Mouse (Mus musculus): Measurements from ENCODE around the gene Tbc1d2b.

The Tbc1d2b gene

GRCm38 (mm10) chr9:90242291-90242690 lies 28.3 kb downstream of the Tbc1d2b start:
- CTCF ChIA-PET, result no interaction called here

DNA sequence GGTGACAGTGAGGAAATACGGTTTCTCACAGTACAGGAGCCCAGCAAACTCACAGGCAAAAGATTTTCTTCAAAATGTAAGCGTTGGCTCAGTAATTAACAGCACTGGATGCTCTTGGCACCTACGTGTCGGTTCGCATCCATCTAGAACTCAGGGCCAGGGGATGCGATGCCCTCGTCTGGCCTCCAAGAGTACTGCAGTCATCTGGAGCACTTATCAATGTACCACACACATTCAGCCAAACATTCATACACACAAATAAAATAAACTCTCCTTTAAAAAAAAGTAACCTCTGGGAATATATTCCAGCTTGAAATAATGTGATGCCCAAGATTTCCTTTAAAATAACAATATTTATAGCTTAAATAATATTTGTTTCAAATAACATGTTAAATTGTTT lies 29.0 kb downstream of the Tbc1d2b start:
- CTCF ChIA-PET, result no interaction called here

DNA sequence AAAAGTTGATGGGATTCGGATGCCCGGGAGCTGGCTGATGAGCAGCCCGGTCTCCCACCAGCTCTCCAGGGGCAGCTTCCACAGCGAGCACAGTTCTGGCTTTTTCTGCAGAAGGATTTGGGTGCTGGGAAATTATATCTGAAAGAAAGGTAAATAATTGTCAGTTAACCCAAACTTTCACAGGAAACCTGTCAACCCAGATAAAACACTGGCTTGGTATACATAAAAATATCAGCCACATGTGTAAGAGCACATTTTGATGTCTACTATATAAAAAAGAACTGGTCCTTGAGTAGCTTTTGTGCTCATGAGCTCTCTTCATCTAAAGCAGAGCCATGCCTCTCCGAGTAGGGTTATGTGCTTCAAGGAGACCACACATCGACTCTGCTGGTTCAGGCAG lies 29.6 kb downstream of the Tbc1d2b start:
- CTCF ChIA-PET, result no interaction called here

- CTCF ChIA-PET, result no interaction called here
These were observed 30.0 kb downstream of the Tbc1d2b start for GRCm38 (mm10) chr9:90240560-90240959.

DNA sequence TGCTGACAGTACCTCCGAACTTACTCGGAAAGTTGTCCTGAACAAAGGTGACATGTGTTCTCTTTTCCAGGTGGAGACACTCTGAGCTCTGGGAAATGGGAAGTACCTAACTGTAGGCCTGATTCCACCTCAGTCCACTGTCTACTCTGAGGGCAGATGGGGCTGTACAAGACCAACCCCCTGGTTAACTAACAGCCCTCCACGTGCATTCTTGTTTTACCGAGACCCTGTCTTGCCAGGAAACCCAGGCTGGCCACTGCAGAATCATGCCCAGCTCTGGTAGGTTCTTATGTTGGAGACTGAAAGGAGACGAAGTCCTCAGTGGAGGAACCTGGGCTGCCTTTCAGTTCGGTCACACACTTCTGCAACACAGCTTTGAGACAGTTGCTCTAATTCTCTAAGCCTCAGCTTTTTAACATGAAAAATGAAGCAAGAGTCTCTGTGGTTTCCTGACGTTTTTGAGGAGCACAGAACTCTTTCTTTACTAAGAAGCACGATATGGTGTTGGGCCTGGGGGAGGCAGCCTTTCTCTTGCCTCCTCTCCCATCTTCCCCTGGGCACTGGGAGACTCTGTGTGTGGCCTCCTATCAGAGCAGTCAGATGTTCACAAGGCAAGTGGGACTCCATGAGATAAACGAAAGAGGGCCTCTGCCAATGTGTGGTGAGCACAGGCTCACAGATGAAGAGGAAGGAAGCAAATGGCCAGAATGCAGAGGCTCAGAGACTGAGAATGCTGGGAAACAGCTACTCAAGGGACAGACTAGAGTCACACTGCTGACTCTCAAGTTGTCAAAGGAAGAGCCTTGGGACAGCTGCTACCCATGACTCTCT lies 33.2 kb downstream of the Tbc1d2b start:
- CTCF ChIA-PET, result no interaction called here

- CTCF ChIA-PET, result no interaction called here
These were observed 33.8 kb downstream of the Tbc1d2b start for GRCm38 (mm10) chr9:90236817-90237216.

GRCm38 (mm10) chr9:90235258-90235882 lies 35.2 kb downstream of the Tbc1d2b start:
- CTCF ChIA-PET, result no interaction called here

- CTCF ChIA-PET, result no interaction called here
These were observed 35.8 kb downstream of the Tbc1d2b start for GRCm38 (mm10) chr9:90234786-90235185.

DNA sequence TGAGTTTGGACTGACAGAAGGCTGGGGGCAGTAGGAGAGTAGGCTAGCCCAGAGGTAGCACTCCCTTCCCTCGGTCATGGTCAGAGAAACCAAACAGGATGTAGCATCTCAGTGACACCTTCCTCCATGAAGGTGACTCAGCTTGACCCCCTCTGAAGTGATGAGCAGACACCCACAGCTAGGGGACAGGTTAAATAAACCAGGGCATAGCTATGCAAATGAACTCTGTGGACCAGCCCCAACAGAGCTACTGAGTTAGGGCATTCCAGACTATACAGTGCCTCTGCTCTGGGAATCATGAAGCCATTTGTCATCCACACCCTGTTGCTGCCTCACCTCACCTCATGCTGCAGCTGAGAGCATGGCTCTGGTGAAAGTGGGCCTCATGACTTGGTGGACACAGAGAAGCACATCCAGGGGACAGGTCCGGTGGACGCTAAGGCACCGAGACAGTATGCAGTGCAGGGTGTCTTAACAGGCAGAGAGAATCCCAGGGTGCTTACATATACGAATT lies 36.6 kb downstream of the Tbc1d2b start:
- CTCF ChIA-PET, result no interaction called here

DNA sequence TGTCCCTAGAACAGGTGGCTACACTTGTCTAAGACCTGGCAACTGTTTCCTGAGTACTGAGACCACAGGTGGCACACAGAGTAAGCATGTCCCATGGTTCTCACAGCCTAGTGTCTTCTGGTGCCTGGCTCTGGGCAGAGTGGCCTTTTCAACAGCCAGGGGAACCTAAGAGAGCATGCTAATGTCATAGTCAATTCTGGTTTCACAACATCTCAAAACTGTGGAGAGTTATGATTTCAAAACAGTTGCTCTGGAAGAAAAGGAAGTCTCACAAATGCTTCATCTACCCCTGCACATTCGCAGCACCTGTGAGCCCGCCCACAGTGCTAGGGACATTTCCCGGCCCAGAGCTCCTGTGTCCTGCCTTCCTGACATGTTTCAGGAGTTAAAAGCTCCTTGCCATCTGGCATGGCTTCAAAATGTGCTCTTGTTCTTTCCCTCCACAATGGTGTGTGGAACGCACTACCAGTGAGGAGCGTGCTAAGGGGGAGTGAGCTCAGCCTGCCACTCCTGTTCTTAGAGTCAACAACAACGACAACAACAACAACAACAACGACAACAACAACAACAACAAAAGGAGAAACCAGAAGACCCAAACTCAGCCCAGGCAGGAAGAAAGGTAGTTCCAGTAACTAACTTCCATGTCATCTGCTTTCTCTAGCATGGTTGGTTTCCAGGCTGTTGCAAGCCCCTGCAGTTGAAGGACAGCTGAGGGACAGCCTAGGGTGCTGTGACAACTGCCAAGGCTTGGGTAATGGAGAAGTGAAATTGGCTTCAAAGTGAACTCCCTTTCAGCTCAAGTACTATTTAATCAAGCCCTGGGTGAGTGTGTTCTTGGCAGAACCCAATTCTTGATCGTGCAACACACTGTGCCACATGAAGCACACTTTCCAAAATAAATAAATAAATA lies 37.6 kb downstream of the Tbc1d2b start:
- CTCF ChIA-PET, result no interaction called here

- CTCF ChIA-PET, result no interaction called here
These were observed 43.4 kb downstream of the Tbc1d2b start for GRCm38 (mm10) chr9:90227171-90227570.

DNA sequence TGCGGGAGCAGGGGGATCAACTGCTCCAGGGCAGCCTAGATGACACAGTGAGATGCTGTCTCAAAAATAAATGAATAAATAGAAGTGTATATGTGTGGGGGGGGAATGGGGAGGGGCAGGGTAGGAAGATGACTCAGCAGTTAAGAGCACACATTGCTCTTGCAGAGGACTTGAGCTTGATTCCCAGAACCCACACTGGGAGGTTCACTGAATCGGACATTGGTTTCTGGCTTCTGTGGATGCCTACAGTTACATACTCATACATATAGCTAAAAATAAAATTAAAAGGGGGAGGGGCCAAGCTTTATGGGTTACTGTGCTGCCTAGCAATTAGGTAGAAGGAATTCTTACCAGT lies 43.9 kb downstream of the Tbc1d2b start:
- CTCF ChIA-PET, result no interaction called here

- CTCF ChIA-PET, result no interaction called here
These were observed 44.4 kb downstream of the Tbc1d2b start for GRCm38 (mm10) chr9:90226081-90226741.

GRCm38 (mm10) chr9:90222275-90222674 lies 48.3 kb downstream of the Tbc1d2b start:
- CTCF ChIA-PET, result no interaction called here

- CTCF ChIA-PET, result no interaction called here
These were observed 53.1 kb downstream of the Tbc1d2b start for GRCm38 (mm10) chr9:90217501-90217900.

- CTCF ChIA-PET, result interaction anchor here (0.6 kb wide), 1 partner anchor 1898 kb away, joined by 3 read pairs; no protein-coding TSS in a partner anchor
These were observed 54.2 kb downstream of the Tbc1d2b start for GRCm38 (mm10) chr9:90216259-90217001.

- CTCF ChIA-PET, result no interaction called here
These were observed 57.5 kb downstream of the Tbc1d2b start for GRCm38 (mm10) chr9:90213127-90213526.

DNA sequence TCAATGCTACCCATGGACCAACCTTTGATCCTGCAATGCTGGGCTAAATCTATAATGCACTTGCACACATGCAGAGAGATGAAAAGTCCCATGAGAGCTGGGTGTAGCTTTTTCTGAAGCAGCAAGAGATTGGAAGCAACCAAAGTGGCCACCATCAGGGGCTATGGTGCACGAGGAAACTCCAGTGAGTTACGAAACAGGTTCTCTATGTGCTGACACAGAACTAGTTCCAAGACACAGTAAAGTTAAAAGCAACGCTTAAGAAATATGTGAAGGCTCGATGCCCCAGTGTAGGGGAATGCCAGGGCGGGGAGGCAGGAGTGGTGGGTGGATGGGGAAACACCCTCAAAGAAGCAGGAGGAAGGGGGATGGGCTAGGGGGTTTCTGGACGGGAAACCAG lies 61.9 kb downstream of the Tbc1d2b start:
- CTCF ChIA-PET, result no interaction called here

GRCm38 (mm10) chr9:90207808-90208207 lies 62.8 kb downstream of the Tbc1d2b start:
- CTCF ChIA-PET, result interaction anchor here (0.6 kb wide), 1 partner anchor 239 kb away, joined by 3 read pairs; no protein-coding TSS in a partner anchor

DNA sequence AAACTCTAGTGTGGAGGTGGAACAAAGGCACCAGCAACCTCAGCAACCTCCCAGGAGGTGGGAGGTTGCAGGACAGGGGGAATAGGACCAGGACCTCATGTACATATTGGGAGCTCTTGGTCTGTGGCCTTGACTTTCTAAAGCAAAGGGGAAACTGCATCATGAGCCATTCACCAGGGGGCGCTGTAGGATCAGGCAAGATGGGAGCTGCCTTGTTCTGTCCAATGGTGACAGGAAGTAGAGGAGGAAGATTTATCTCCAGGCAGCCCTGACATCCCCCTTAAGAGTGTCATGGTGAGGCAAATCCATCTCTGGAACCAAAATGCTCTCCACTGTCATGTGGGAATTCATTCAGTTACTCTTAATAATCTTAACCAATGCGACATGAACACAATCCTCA lies 64.1 kb downstream of the Tbc1d2b start:
- CTCF ChIA-PET, result no interaction called here

DNA sequence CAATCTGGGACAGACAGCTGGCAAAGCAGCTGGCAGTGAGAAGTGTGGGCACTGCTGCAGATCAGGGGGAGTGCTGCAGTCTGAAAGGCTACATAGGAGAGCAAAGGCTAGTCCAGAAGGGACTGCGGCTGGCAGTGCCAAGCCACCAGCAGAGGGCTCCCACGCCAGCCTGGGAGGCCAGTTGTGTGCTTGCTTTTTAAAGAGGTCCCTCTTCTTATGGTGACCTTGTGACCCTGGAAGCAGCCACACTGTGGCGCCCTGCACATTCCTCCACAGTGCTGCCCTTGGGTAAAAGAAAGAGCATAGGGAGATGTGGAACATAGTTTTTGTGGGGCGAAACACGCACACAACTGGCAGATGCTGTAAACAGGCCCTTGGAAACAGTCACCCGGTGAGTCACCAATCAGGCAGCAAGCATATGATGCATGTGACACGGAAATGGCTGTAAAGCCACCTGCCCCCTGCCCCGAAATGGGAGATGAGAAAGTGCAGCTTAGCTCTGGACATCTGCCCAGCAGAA lies 66.1 kb downstream of the Tbc1d2b start:
- CTCF ChIA-PET, result no interaction called here
